In the genomic region with DNA sequence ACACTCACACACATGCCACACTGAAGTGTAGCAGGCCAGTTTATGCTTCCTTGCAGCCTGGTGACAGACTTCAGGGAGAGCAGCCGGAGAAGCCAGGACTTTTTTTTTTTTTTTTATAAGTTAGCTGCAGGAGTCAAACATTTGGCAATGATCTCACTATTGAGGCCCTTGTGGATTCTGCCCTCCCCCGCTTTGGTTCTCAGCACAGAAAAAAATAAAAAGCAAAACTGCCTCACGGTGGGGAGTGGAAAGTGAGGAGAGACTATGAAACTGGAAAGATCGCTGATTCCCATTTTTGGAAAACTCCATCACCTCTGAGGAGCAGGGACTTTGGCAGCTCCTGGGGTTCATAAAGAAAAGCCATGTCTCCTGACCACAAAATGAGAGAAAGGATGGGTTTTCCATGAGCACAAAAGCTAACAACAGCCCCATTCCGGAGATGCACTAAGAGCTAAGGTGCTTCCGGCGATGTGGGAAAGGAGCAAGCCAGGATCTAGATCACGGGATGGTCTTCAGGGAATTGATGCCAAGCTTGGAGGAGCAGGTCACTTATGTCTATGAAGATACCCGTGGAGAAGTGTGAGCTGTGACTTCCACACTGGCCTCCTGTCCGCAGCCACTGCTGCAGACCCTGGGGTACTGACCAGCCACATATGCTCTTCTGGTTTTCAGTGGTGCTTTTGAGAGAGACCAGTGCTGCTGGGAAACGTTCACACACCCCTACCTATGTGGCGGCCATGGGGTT, we compare ENCODE assay signal across 12 mouse cellular contexts. TPM values are rescaled to one million over a fixed set of nuclear protein-coding genes. Genes with fewer than 3 reads are reported as not detected.
DNase-seq lines count a peak whose midpoint lies in the region; ATAC-seq and TF ChIP-seq lines count a peak whose summit lies in the region.
"Had no signal": no experiment of that assay in that cellular context is flagged by ENCODE, and none has a peak within 500 bp of the region (broad histone marks: within the 10 kb centered on the region; RNA-seq: fewer than 3 reads in every experiment).

No protein-coding gene starts in this region.

- no peak for ATAC-seq in midbrain, embryonic 13.5 days
- no peak for ATAC-seq in midbrain, postnatal 0 days (ENCODE audit: low FRiP score)
- peak; percentile 28; the same call in 1 of the 2 replicates for ATAC-seq in heart, postnatal 0 days (ENCODE audit: insufficient read depth, low read depth)
- no peak for ATAC-seq in stomach, postnatal 0 days (ENCODE audit: low FRiP score, low TSS enrichment)

- peaks cover 21% of the 10 kb centered on the region for H3K4me1 ChIP-seq in midbrain, embryonic 13.5 days (replicated peaks)
- 0 out of 2 replicates have a peak, but pooled peaks cover 3% of the 10 kb centered on the region for H3K4me1 ChIP-seq in midbrain, postnatal 0 days (ENCODE audit: insufficient read depth, low read length)
- H3K4me1 ChIP-seq in heart, postnatal 0 days (ENCODE audit: control insufficient read depth, insufficient read depth), result peaks cover 16% of the 10 kb centered on the region
- no peaks in the 10 kb centered on the region for H3K4me1 ChIP-seq in stomach, postnatal 0 days (replicated peaks; ENCODE audit: control insufficient read depth, insufficient read depth)
- no peaks in the 10 kb centered on the region for H3K4me1 ChIP-seq in cerebellum, adult 2 months (ENCODE audit: control insufficient read depth, insufficient read depth, low read length)

- intact Hi-C loops in heart, postnatal 25 days (cut with DNase I), result no loop called here

- no peaks in the 10 kb centered on the region for H3K27me3 ChIP-seq in midbrain, embryonic 13.5 days
- no peaks in the 10 kb centered on the region for H3K27me3 ChIP-seq in midbrain, postnatal 0 days (ENCODE audit: insufficient read depth, low read length)
- H3K27me3 ChIP-seq in heart, postnatal 0 days (ENCODE audit: control insufficient read depth, insufficient read depth, low read length), result no peaks in the 10 kb centered on the region
- no peaks in the 10 kb centered on the region for H3K27me3 ChIP-seq in stomach, postnatal 0 days (ENCODE audit: control insufficient read depth, insufficient read depth, low read length)
- no peaks in the 10 kb centered on the region for H3K27me3 ChIP-seq in cerebellum, adult 2 months (ENCODE audit: control insufficient read depth, insufficient read depth, low read length)
- H3K27me3 ChIP-seq: midbrain, embryonic 12.5 days had no signal

- H3K9ac ChIP-seq in midbrain, embryonic 13.5 days (replicated peaks), result no peak overlapping the region
- no peak overlapping the region for H3K9ac ChIP-seq in midbrain, postnatal 0 days (replicated peaks; ENCODE audit: low read length, poor library complexity, severe bottlenecking)
- no peak overlapping the region for H3K9ac ChIP-seq in heart, postnatal 0 days (replicated peaks; ENCODE audit: low read depth, low read length)
- H3K9ac ChIP-seq in stomach, postnatal 0 days (ENCODE audit: low read length), result no peak overlapping the region

- no peak for TF ChIP-seq CTCF in midbrain, postnatal 0 days (IDR thresholded peaks at IDR 0.05)
- no peak for TF ChIP-seq CTCF in heart, postnatal 0 days (IDR thresholded peaks at IDR 0.05; ENCODE audit: low read depth)
- TF ChIP-seq CTCF in stomach, postnatal 0 days (IDR thresholded peaks at IDR 0.05; ENCODE audit: low read depth), result no peak
- TF ChIP-seq CTCF in cerebellum, adult 2 months (IDR thresholded peaks at IDR 0.05; ENCODE audit: borderline replicate concordance, insufficient read depth, low read depth, low read length), result no peak

- 84% methylated on average over 12 of the region's 12 CpGs for whole genome bisulfite sequencing in midbrain, embryonic 13.5 days
- 74% methylated on average over 12 of the region's 12 CpGs for WGBS in midbrain, postnatal 0 days
- WGBS in heart, postnatal 0 days, result 63% methylated on average over 12 of the region's 12 CpGs
- WGBS in stomach, postnatal 0 days, result 61% methylated on average over 12 of the region's 12 CpGs
- 39% methylated on average over 12 of the region's 12 CpGs for WGBS in cerebellum, adult 2 months

- peak; percentile 94 for DNase-seq in heart, adult 11 months
- no peak for DNase-seq in heart, postnatal 25 days (ENCODE audit: low spot score)
- no peak for DNase-seq in midbrain, postnatal 0 days (ENCODE audit: low spot score)
- peak; percentile 34 for DNase-seq in heart, postnatal 0 days (ENCODE audit: low spot score)
- no peak for DNase-seq in stomach, postnatal 0 days (ENCODE audit: low spot score)
- no peak for DNase-seq in urinary bladder, postnatal 25 days (ENCODE audit: low spot score)
- no peak for DNase-seq in cerebellum, adult 2 months
- DNase-seq: right cerebral cortex, postnatal 25 days had no signal

- no peak overlapping the region for H3K4me2 ChIP-seq in midbrain, embryonic 13.5 days (replicated peaks)
- no peak overlapping the region for H3K4me2 ChIP-seq in midbrain, postnatal 0 days (ENCODE audit: low read depth, low read length, poor library complexity, severe bottlenecking)
- no peak overlapping the region for H3K4me2 ChIP-seq in heart, postnatal 0 days (ENCODE audit: low read depth, low read length)
- no peak overlapping the region for H3K4me2 ChIP-seq in stomach, postnatal 0 days (replicated peaks; ENCODE audit: low read depth)
- H3K4me2 ChIP-seq: midbrain, embryonic 12.5 days had no signal

- H3K4me3 ChIP-seq in midbrain, embryonic 13.5 days (replicated peaks), result no peak overlapping the region
- no peak overlapping the region for H3K4me3 ChIP-seq in midbrain, postnatal 0 days (ENCODE audit: low read depth, low read length)
- H3K4me3 ChIP-seq in heart, postnatal 0 days (ENCODE audit: low read depth, low read length), result no peak overlapping the region
- no peak overlapping the region for H3K4me3 ChIP-seq in stomach, postnatal 0 days (ENCODE audit: low read depth, low read length)
- no peak overlapping the region for H3K4me3 ChIP-seq in cerebellum, adult 2 months (replicated peaks; ENCODE audit: insufficient read depth, low read depth, low read length)
- H3K4me3 ChIP-seq: left cerebral cortex, adult 2 months; midbrain, embryonic 12.5 days had no signal

- 0 out of 2 replicates have a peak overlapping the region, but pooled peaks have one; percentile 30 for H3K27ac ChIP-seq in midbrain, embryonic 13.5 days
- H3K27ac ChIP-seq in midbrain, postnatal 0 days (ENCODE audit: low read depth, low read length), result no peak overlapping the region
- peak overlapping the region; percentile 30; the same call in 1 of the 2 replicates for H3K27ac ChIP-seq in heart, postnatal 0 days (ENCODE audit: low read depth)
- H3K27ac ChIP-seq in stomach, postnatal 0 days (replicated peaks), result peak overlapping the region; percentile 26; the same call in 1 of the 2 replicates
- H3K27ac ChIP-seq in cerebellum, adult 2 months (ENCODE audit: insufficient read depth, low read length), result no peak overlapping the region
- H3K27ac ChIP-seq: left cerebral cortex, adult 2 months had no signal

- TF ChIP-seq EP300 in heart, postnatal 0 days (IDR thresholded peaks at IDR 0.05; ENCODE audit: low read depth), result no peak
- TF ChIP-seq EP300 in stomach, postnatal 0 days (optimal IDR thresholded peaks at IDR 0.05), result no peak

- peaks cover 2% of the 10 kb centered on the region; the same call in 1 of the 2 replicates for H3K9me3 ChIP-seq in midbrain, embryonic 13.5 days
- no peaks in the 10 kb centered on the region for H3K9me3 ChIP-seq in midbrain, postnatal 0 days (ENCODE audit: low read length)
- no peaks in the 10 kb centered on the region; the same call in 1 of the 2 replicates for H3K9me3 ChIP-seq in heart, postnatal 0 days (replicated peaks; ENCODE audit: control insufficient read depth, low read length)
- H3K9me3 ChIP-seq in stomach, postnatal 0 days (ENCODE audit: control insufficient read depth, low read length), result no peaks in the 10 kb centered on the region

- TF ChIP-seq POLR2A in cerebellum, adult 2 months (IDR thresholded peaks at IDR 0.05; ENCODE audit: borderline replicate concordance, insufficient read depth, low read length), result no peak

- no peaks in the 10 kb centered on the region for H3K36me3 ChIP-seq in midbrain, embryonic 13.5 days
- no peaks in the 10 kb centered on the region for H3K36me3 ChIP-seq in midbrain, postnatal 0 days (ENCODE audit: insufficient read depth, low read length)
- H3K36me3 ChIP-seq in heart, postnatal 0 days (replicated peaks; ENCODE audit: control insufficient read depth, insufficient read depth, low read length), result no peaks in the 10 kb centered on the region
- H3K36me3 ChIP-seq in stomach, postnatal 0 days (ENCODE audit: control insufficient read depth, insufficient read depth, low read length), result no peaks in the 10 kb centered on the region
- H3K36me3 ChIP-seq: midbrain, embryonic 12.5 days had no signal

RNA-seq across cellular contexts. Expression of a gene that starts 57.1 kb away (rescaled TPM):
- total RNA-seq in heart, postnatal 25 days (2021), result under 1 TPM; 0.73 to 0.78 TPM
- 0.21 and 0.30 TPM in 2 replicates for polyA plus RNA-seq in midbrain, embryonic 13.5 days (2015; fragmentation: Nextera tagmentation; extraction: Ambion mirVana)
- total RNA-seq in midbrain, postnatal 0 days (2014; rRNA removed), result 0.14 and 0.99 TPM in 2 replicates
- 0.49 and 0.52 TPM in 2 replicates for polyA plus RNA-seq in midbrain, postnatal 0 days (2015; fragmentation: Nextera tagmentation; extraction: Ambion mirVana)
- total RNA-seq in heart, postnatal 0 days (2014; rRNA removed; ENCODE audit: low replicate concordance), result 1.6 TPM in 1 of 2 replicates, not detected in the other
- polyA plus RNA-seq in heart, postnatal 0 days (2015; fragmentation: Nextera tagmentation; extraction: Ambion mirVana), result 0.45 and 0.46 TPM in 2 replicates
- polyA plus RNA-seq in stomach, postnatal 0 days (2015; fragmentation: Nextera tagmentation; extraction: Ambion mirVana), result 0.97 and 1.3 TPM in 2 replicates
- 0.33 and 0.47 TPM in 2 replicates for polyA plus RNA-seq in cerebellum, adult 2 months (2012; rRNA removed)
- total RNA-seq: common myeloid progenitor, adult 5-6 weeks had no signal

Comparison
In these comparisons a context has a peak if more than half of its experiments do, and no peak if none do; other contexts are left out.
1. DNase-seq: peak in heart, adult 11 months (single experiment) and heart, postnatal 0 days (single experiment); none in heart, postnatal 25 days (single experiment), midbrain, postnatal 0 days (single experiment), stomach, postnatal 0 days (single experiment), urinary bladder, postnatal 25 days (single experiment) and cerebellum, adult 2 months (0 of 2).
2. H3K27ac ChIP-seq: peak in midbrain, embryonic 13.5 days (single experiment), heart, postnatal 0 days (single experiment) and stomach, postnatal 0 days (single experiment); none in midbrain, postnatal 0 days (single experiment) and cerebellum, adult 2 months (single experiment).